8 mouse cellular contexts compared by ENCODE assay signal in genomic region chr17:31565141-31566056, GRCm38 (mm10). TPM values are rescaled to one million over a fixed set of nuclear protein-coding genes. Genes with fewer than 3 reads are reported as not detected.
A peak's percentile ranks its signal among the peaks of the same experiment; 100 is the strongest.
DNase-seq lines count a peak whose midpoint lies in the region; ATAC-seq and TF ChIP-seq lines count a peak whose summit lies in the region.

No protein-coding gene starts in this region.

- H3K9me3 ChIP-seq in embryonic facial prominence, embryonic 11.5 days (replicated peaks; ENCODE audit: control insufficient read depth, low read length), result no peaks in the 10 kb centered on the region
- no peaks in the 10 kb centered on the region for H3K9me3 ChIP-seq in heart, embryonic 14.5 days (ENCODE audit: control insufficient read depth, low read length)

- TF ChIP-seq CTCF in olfactory bulb, adult 2 months (IDR thresholded peaks at IDR 0.05; ENCODE audit: insufficient read depth, low read depth, low read length), result no peak
- 0 out of 2 replicates have a peak, but pooled peaks have one; percentile 25 for TF ChIP-seq CTCF in thymus, adult 2 months (IDR thresholded peaks at IDR 0.05; ENCODE audit: borderline replicate concordance, control insufficient read depth, extremely low read depth, insufficient read depth, low read length, poor library complexity)

- H3K27me3 ChIP-seq in embryonic facial prominence, embryonic 11.5 days (ENCODE audit: control insufficient read depth, insufficient read depth, low read length), result no peaks in the 10 kb centered on the region
- no peaks in the 10 kb centered on the region for H3K27me3 ChIP-seq in heart, embryonic 14.5 days (ENCODE audit: control insufficient read depth, insufficient read depth, low read length)
- H3K27me3 ChIP-seq in thymus, adult 2 months (ENCODE audit: control insufficient read depth, insufficient read depth, low read length), result no peaks in the 10 kb centered on the region

- H3K4me2 ChIP-seq in embryonic facial prominence, embryonic 11.5 days (ENCODE audit: low read depth, low read length), result peak overlapping the region; percentile 64
- H3K4me2 ChIP-seq in heart, embryonic 14.5 days (ENCODE audit: low read length), result peak overlapping the region; percentile 91

- peak overlapping the region; percentile 77 for H3K4me3 ChIP-seq in embryonic facial prominence, embryonic 11.5 days (ENCODE audit: low read depth, low read length)
- peak overlapping the region; percentile 85 to 99 for H3K4me3 ChIP-seq in heart, embryonic 14.5 days (ENCODE audit: control insufficient read depth in 1 of 2, insufficient read depth in 1 of 2, low read depth in 1 of 2, low read length in 2 of 2)
- H3K4me3 ChIP-seq in olfactory bulb, adult 2 months (ENCODE audit: insufficient read depth, low read depth, low read length), result peak overlapping the region; percentile 99
- H3K4me3 ChIP-seq in thymus, adult 2 months (ENCODE audit: control insufficient read depth, insufficient read depth, low read length), result peak overlapping the region; percentile 81

- WGBS in embryonic facial prominence, embryonic 11.5 days, result under 1% methylated on average over 84 of the region's 88 CpGs
- under 1% methylated on average over 88 of the region's 88 CpGs for WGBS in heart, embryonic 14.5 days
- WGBS in olfactory bulb, adult 2 months, result under 1% methylated on average over 77 of the region's 88 CpGs
- WGBS in thymus, adult 2 months, result under 1% methylated on average over 88 of the region's 88 CpGs

- no peaks in the 10 kb centered on the region; the same call in 1 of the 2 replicates for H3K36me3 ChIP-seq in embryonic facial prominence, embryonic 11.5 days (replicated peaks; ENCODE audit: control insufficient read depth, insufficient read depth, low read depth, low read length)
- peaks cover 7% of the 10 kb centered on the region; the same call in 1 of the 2 replicates for H3K36me3 ChIP-seq in heart, embryonic 14.5 days (ENCODE audit: control insufficient read depth, insufficient read depth, low read length)
- no peaks in the 10 kb centered on the region for H3K36me3 ChIP-seq in thymus, adult 2 months (ENCODE audit: control insufficient read depth, insufficient read depth, low read length)

- ATAC-seq in embryonic facial prominence, embryonic 11.5 days (replicated peaks; ENCODE audit: insufficient number of reproducible peaks, low FRiP score, low TSS enrichment, low read depth), result peak; percentile 42
- ATAC-seq in heart, embryonic 14.5 days (ENCODE audit: insufficient number of reproducible peaks, insufficient read depth, low FRiP score, low read depth), result peak; percentile 19

- TF ChIP-seq POLR2A in olfactory bulb, adult 2 months (IDR thresholded peaks at IDR 0.05; ENCODE audit: insufficient read depth, low read depth, low read length), result peak; percentile 22; the same call in 1 of the 2 replicates
- TF ChIP-seq POLR2A in thymus, adult 2 months (IDR thresholded peaks at IDR 0.05; ENCODE audit: control insufficient read depth, extremely low read depth, insufficient read depth, low read length, poor library complexity), result peak; percentile 74

- peak overlapping the region; percentile 90 for H3K9ac ChIP-seq in embryonic facial prominence, embryonic 11.5 days (replicated peaks; ENCODE audit: low read length)
- peak overlapping the region; percentile 94 for H3K9ac ChIP-seq in heart, embryonic 14.5 days (ENCODE audit: low read length)

- peak; percentile 70 for DNase-seq in A20 (ENCODE audit: low read depth, low spot score)
- DNase-seq in adrenal gland, adult 2 months, result peak; percentile 80
- DNase-seq in embryonic facial prominence, embryonic 11.5 days (ENCODE audit: low spot score), result peak; percentile 79
- peak; percentile 83 for DNase-seq in kidney, postnatal 14 days
- DNase-seq in lung, adult 18-20 months, result peak; percentile 62 to 63
- peak; percentile 81 for DNase-seq in thymus, adult 2 months

- peaks cover 4% of the 10 kb centered on the region; the same call in 1 of the 2 replicates for H3K4me1 ChIP-seq in embryonic facial prominence, embryonic 11.5 days (ENCODE audit: control insufficient read depth, insufficient read depth, low read length)
- H3K4me1 ChIP-seq in heart, embryonic 14.5 days (ENCODE audit: control insufficient read depth in 2 of 2, insufficient read depth in 2 of 2, low read length in 2 of 2), result peaks cover 20 to 35% of the 10 kb centered on the region in 2 experiments
- H3K4me1 ChIP-seq in olfactory bulb, adult 2 months (ENCODE audit: control insufficient read depth, insufficient read depth, low read length), result peaks cover 21% of the 10 kb centered on the region
- H3K4me1 ChIP-seq in thymus, adult 2 months (replicated peaks; ENCODE audit: control insufficient read depth, insufficient read depth, low read length), result peaks cover 13% of the 10 kb centered on the region

- peak overlapping the region; percentile 94 for H3K27ac ChIP-seq in embryonic facial prominence, embryonic 11.5 days (replicated peaks; ENCODE audit: low read depth, low read length)
- peak overlapping the region; percentile 89 to 98 for H3K27ac ChIP-seq in heart, embryonic 14.5 days (replicated peaks in 1 of 2; ENCODE audit: control insufficient read depth in 1 of 2, insufficient read depth in 1 of 2, low read depth in 2 of 2, low read length in 2 of 2)
- peak overlapping the region; percentile 92 for H3K27ac ChIP-seq in olfactory bulb, adult 2 months (ENCODE audit: insufficient read depth, low read depth, low read length)
- peak overlapping the region; percentile 73 for H3K27ac ChIP-seq in thymus, adult 2 months (ENCODE audit: control insufficient read depth, insufficient read depth, low read length)

RNA-seq across cellular contexts. Expression of gene Pknox1, which starts 0.9 kb away (rescaled TPM):
- 10 to 100 TPM; 20.6 to 24.3 TPM for total RNA-seq in adrenal gland, adult 2 months (2021)
- polyA plus RNA-seq in adrenal gland, adult 2 months (2012; rRNA removed), result 12.0 and 17.2 TPM in 2 replicates
- polyA plus RNA-seq in embryonic facial prominence, embryonic 11.5 days (2014; fragmentation: Nextera tagmentation; extraction: Ambion mirVana), result 24.2 and 27.9 TPM in 2 replicates
- 19.1 and 19.4 TPM in 2 replicates for polyA plus RNA-seq in heart, embryonic 14.5 days (2014; fragmentation: Nextera tagmentation; extraction: Ambion mirVana)
- polyA plus RNA-seq in olfactory bulb, adult 2 months (2012; ENCODE audit: insufficient read depth, insufficient read length, low replicate concordance, missing spikeins), result 75.7 TPM in 1 of 2 replicates, not detected in the other
- 73.6 and 80.5 TPM in 2 replicates for polyA plus RNA-seq in thymus, adult 2 months (2012; rRNA removed)

RNA-seq across cellular contexts. Expression of gene Ndufv3, which starts 45.5 kb away (rescaled TPM):
- total RNA-seq in adrenal gland, adult 2 months (2021), result 100 to 1,000 TPM; 472 to 552 TPM
- polyA plus RNA-seq in adrenal gland, adult 2 months (2012; rRNA removed), result 84.6 and 101 TPM in 2 replicates
- 206 and 237 TPM in 2 replicates for polyA plus RNA-seq in embryonic facial prominence, embryonic 11.5 days (2014; fragmentation: Nextera tagmentation; extraction: Ambion mirVana)
- polyA plus RNA-seq in heart, embryonic 14.5 days (2014; fragmentation: Nextera tagmentation; extraction: Ambion mirVana), result 748 and 805 TPM in 2 replicates
- not detected in 2 replicates for polyA plus RNA-seq in olfactory bulb, adult 2 months (2012; ENCODE audit: insufficient read depth, insufficient read length, low replicate concordance, missing spikeins)
- 122 and 128 TPM in 2 replicates for polyA plus RNA-seq in thymus, adult 2 months (2012; rRNA removed)

RNA-seq across cellular contexts. Expression of gene Wdr4, which starts 45.6 kb away (rescaled TPM):
- total RNA-seq in adrenal gland, adult 2 months (2021), result 10 to 100 TPM; 15.8 to 19.1 TPM
- polyA plus RNA-seq in adrenal gland, adult 2 months (2012; rRNA removed), result 35.0 and 41.2 TPM in 2 replicates
- polyA plus RNA-seq in embryonic facial prominence, embryonic 11.5 days (2014; fragmentation: Nextera tagmentation; extraction: Ambion mirVana), result 34.6 and 37.2 TPM in 2 replicates
- 16.7 and 17.9 TPM in 2 replicates for polyA plus RNA-seq in heart, embryonic 14.5 days (2014; fragmentation: Nextera tagmentation; extraction: Ambion mirVana)
- polyA plus RNA-seq in olfactory bulb, adult 2 months (2012; ENCODE audit: insufficient read depth, insufficient read length, low replicate concordance, missing spikeins), result not detected in 2 replicates
- polyA plus RNA-seq in thymus, adult 2 months (2012; rRNA removed), result 36.5 and 39.1 TPM in 2 replicates

Comparison
In these comparisons a context has a peak if more than half of its experiments do, and no peak if none do; other contexts are left out.
1. Peak in every context shown above with its lines: DNase-seq, ATAC-seq, H3K4me3 ChIP-seq and H3K27ac ChIP-seq.